Mouse (Mus musculus): ENCODE results near the gene Col26a1.

DNA sequence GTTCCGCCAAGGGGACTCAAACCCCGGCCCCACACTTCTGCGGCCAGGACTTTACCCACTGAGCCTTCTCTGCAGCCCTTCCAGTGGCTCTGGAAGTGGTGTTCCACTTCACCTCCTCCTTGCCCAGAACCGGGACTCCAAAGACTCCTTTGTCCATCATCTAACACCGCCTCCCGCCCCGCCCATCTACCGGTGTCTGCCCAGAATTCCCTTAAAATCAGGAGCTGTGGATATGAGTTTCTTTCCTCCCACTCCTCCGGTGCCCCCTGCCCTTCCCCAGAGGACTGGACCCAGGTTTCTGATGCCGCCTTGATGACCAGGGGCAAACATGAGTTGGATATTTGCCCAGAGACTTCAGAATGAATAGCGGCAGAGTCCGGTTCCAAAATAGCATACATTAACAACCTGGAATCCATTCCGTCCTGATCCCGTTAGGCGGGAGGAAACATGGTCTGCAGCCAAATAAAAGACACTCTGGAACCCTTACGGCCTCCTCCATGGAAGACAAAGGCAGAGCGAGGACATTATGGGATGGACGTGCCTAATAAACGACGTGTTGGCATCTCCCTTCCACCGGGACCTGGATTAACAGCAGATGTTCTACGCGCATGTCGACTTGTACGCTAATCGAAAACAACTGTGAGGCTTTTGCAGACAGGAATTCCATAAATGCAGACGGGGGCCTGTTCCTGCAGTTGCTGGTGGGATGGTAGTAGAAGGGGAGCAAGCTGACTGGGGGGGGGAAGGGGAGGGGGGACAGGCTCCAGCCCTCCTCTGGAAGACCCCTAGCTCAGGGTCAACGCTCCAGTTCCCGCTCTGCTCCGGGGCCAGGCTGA lies 72.3 kb downstream of the Col26a1 start:
- TF ChIP-seq TAL1 (IDR thresholded peaks at IDR 0.05; ENCODE audit: low read length) (no peak), GATA1 (IDR thresholded peaks at IDR 0.05; ENCODE audit: low read length) (no peak)
